Mouse (Mus musculus): Measurements from ENCODE around the gene Btc. TPM values are rescaled to one million over a fixed set of nuclear protein-coding genes. Genes with fewer than 3 reads are reported as not detected.

Btc gene
- polyA plus RNA-seq (2012; rRNA removed), result 0.19 and 0.25 TPM in 2 replicates

- no peak for TF ChIP-seq POLR2A (IDR thresholded peaks at IDR 0.05; ENCODE audit: extremely low read depth, insufficient read depth, low read length)
- TF ChIP-seq CTCF (IDR thresholded peaks at IDR 0.05; ENCODE audit: extremely low read depth, insufficient read depth, low read length), result 0 out of 2 replicates have a peak, but pooled peaks have one; percentile 19
- H3K4me3 ChIP-seq (ENCODE audit: insufficient read depth, low read length), result peak within 1 kb of the TSS; percentile 30
- no peaks in the 10 kb centered on the region for H3K4me1 ChIP-seq (ENCODE audit: control insufficient read depth, insufficient read depth, low read length)
- H3K27ac ChIP-seq (ENCODE audit: insufficient read depth, low read length), result no peak within 1 kb of the TSS
Measured at GRCm38 (mm10) chr5:91402339-91403211, at the start of gene Btc. Gene Btc (minus strand): TSS chr5:91402994.

- Histone ChIP-seq H3K27ac (ENCODE audit: insufficient read depth, low read length) (no peak overlapping the region), H3K4me1 (ENCODE audit: control insufficient read depth, insufficient read depth, low read length) (no peaks in the 10 kb centered on the region; the same call in 1 of the 2 replicates), H3K4me3 (ENCODE audit: insufficient read depth, low read length) (no peak overlapping the region)
- no peak for TF ChIP-seq POLR2A (IDR thresholded peaks at IDR 0.05; ENCODE audit: extremely low read depth, insufficient read depth, low read length)
- TF ChIP-seq CTCF (IDR thresholded peaks at IDR 0.05; ENCODE audit: extremely low read depth, insufficient read depth, low read length), result no peak
Measured at GRCm38 (mm10) chr5:91444981-91445517, 42.3 kb upstream of the Btc start.

- no peak overlapping the region for H3K4me3 ChIP-seq (ENCODE audit: insufficient read depth, low read length)
- H3K4me1 ChIP-seq (ENCODE audit: control insufficient read depth, insufficient read depth, low read length), result no peaks in the 10 kb centered on the region
- H3K27ac ChIP-seq (ENCODE audit: insufficient read depth, low read length), result no peak overlapping the region
- TF ChIP-seq POLR2A (IDR thresholded peaks at IDR 0.05; ENCODE audit: extremely low read depth, insufficient read depth, low read length) (no peak), CTCF (IDR thresholded peaks at IDR 0.05; ENCODE audit: extremely low read depth, insufficient read depth, low read length) (no peak)
Measured at GRCm38 (mm10) chr5:91436563-91436962, 33.8 kb upstream of the Btc start.

GRCm38 (mm10) chr5:91434723-91435658 lies 32.2 kb upstream of the Btc start:
- Histone ChIP-seq H3K4me1 (ENCODE audit: control insufficient read depth, insufficient read depth, low read length) (no peaks in the 10 kb centered on the region), H3K27ac (ENCODE audit: insufficient read depth, low read length) (no peak overlapping the region), H3K4me3 (ENCODE audit: insufficient read depth, low read length) (no peak overlapping the region)
- TF ChIP-seq CTCF (IDR thresholded peaks at IDR 0.05; ENCODE audit: extremely low read depth, insufficient read depth, low read length), result no peak
- TF ChIP-seq POLR2A (IDR thresholded peaks at IDR 0.05; ENCODE audit: extremely low read depth, insufficient read depth, low read length), result no peak

- no peak overlapping the region for H3K27ac ChIP-seq (ENCODE audit: insufficient read depth, low read length)
- TF ChIP-seq POLR2A (IDR thresholded peaks at IDR 0.05; ENCODE audit: extremely low read depth, insufficient read depth, low read length) (no peak), CTCF (IDR thresholded peaks at IDR 0.05; ENCODE audit: extremely low read depth, insufficient read depth, low read length) (no peak)
- no peak overlapping the region for H3K4me3 ChIP-seq (ENCODE audit: insufficient read depth, low read length)
- peaks cover 2% of the 10 kb centered on the region; the same call in 1 of the 2 replicates for H3K4me1 ChIP-seq (ENCODE audit: control insufficient read depth, insufficient read depth, low read length)
Measured at GRCm38 (mm10) chr5:91428547-91428946, 25.8 kb upstream of the Btc start.

- H3K4me1 ChIP-seq (ENCODE audit: control insufficient read depth, insufficient read depth, low read length), result no peaks in the 10 kb centered on the region
- H3K4me3 ChIP-seq (ENCODE audit: insufficient read depth, low read length), result no peak overlapping the region
- H3K27ac ChIP-seq (ENCODE audit: insufficient read depth, low read length), result no peak overlapping the region
- no peak for TF ChIP-seq POLR2A (IDR thresholded peaks at IDR 0.05; ENCODE audit: extremely low read depth, insufficient read depth, low read length)
- TF ChIP-seq CTCF (IDR thresholded peaks at IDR 0.05; ENCODE audit: extremely low read depth, insufficient read depth, low read length), result no peak
Measured at GRCm38 (mm10) chr5:91413814-91414213, 11.0 kb upstream of the Btc start.

- H3K4me1 ChIP-seq (ENCODE audit: control insufficient read depth, insufficient read depth, low read length), result no peaks in the 10 kb centered on the region
- no peak overlapping the region for H3K4me3 ChIP-seq (ENCODE audit: insufficient read depth, low read length)
- TF ChIP-seq POLR2A (IDR thresholded peaks at IDR 0.05; ENCODE audit: extremely low read depth, insufficient read depth, low read length) (no peak), CTCF (IDR thresholded peaks at IDR 0.05; ENCODE audit: extremely low read depth, insufficient read depth, low read length) (no peak)
- H3K27ac ChIP-seq (ENCODE audit: insufficient read depth, low read length), result no peak overlapping the region
Measured at GRCm38 (mm10) chr5:91404263-91404662, 1.5 kb upstream of the Btc start.

GRCm38 (mm10) chr5:91403281-91403680 lies 487 bp upstream of the Btc start:
- Histone ChIP-seq H3K4me1 (ENCODE audit: control insufficient read depth, insufficient read depth, low read length) (no peaks in the 10 kb centered on the region), H3K27ac (ENCODE audit: insufficient read depth, low read length) (no peak overlapping the region), H3K4me3 (ENCODE audit: insufficient read depth, low read length) (no peak overlapping the region; the same call in 1 of the 2 replicates)
- TF ChIP-seq CTCF (IDR thresholded peaks at IDR 0.05; ENCODE audit: extremely low read depth, insufficient read depth, low read length), result no peak
- no peak for TF ChIP-seq POLR2A (IDR thresholded peaks at IDR 0.05; ENCODE audit: extremely low read depth, insufficient read depth, low read length)

GRCm38 (mm10) chr5:91400493-91401096 lies 2.2 kb downstream of the Btc start:
- Histone ChIP-seq H3K27ac (ENCODE audit: insufficient read depth, low read length) (no peak overlapping the region), H3K4me3 (ENCODE audit: insufficient read depth, low read length) (no peak overlapping the region), H3K4me1 (ENCODE audit: control insufficient read depth, insufficient read depth, low read length) (no peaks in the 10 kb centered on the region)
- TF ChIP-seq CTCF (IDR thresholded peaks at IDR 0.05; ENCODE audit: extremely low read depth, insufficient read depth, low read length) (no peak), POLR2A (IDR thresholded peaks at IDR 0.05; ENCODE audit: extremely low read depth, insufficient read depth, low read length) (no peak)

Measured in cortical plate, adult 2 months (tissue).